Comparison of ENCODE assay signal across 13 mouse cellular contexts in genomic region chr1:153510330-153511009, GRCm38 (mm10). TPM values are rescaled to one million over a fixed set of nuclear protein-coding genes. Genes with fewer than 3 reads are reported as not detected.
DNase-seq lines count a peak whose midpoint lies in the region; ATAC-seq and TF ChIP-seq lines count a peak whose summit lies in the region.
"Had no signal": no experiment of that assay in that cellular context is flagged by ENCODE, and none has a peak within 500 bp of the region (broad histone marks: within the 10 kb centered on the region; RNA-seq: fewer than 3 reads in every experiment).

No protein-coding gene starts in this region.

- no peak for ATAC-seq in liver, postnatal 0 days
- ATAC-seq in liver, embryonic 11.5 days (replicated peaks; ENCODE audit: low FRiP score) = no peak
- peak; percentile 52; the same call in 1 of the 2 replicates for ATAC-seq in megakaryocyte, adult 5-6 weeks (ENCODE audit: poor library complexity, severe bottlenecking)
- ATAC-seq in megakaryocyte-erythroid progenitor cell, adult 5-6 weeks (replicated peaks; ENCODE audit: low FRiP score, low TSS enrichment, poor library complexity, severe bottlenecking) = no peak

- H3K4me2 ChIP-seq in liver, postnatal 0 days (ENCODE audit: low read depth, low read length) = no peak overlapping the region
- no peak overlapping the region for H3K4me2 ChIP-seq in liver, embryonic 11.5 days
- H3K4me2 ChIP-seq in CH12.LX (ENCODE audit: insufficient read depth, low read depth, poor library complexity, severe bottlenecking) = no peak overlapping the region
- H3K4me2 ChIP-seq: neural tube, embryonic 12.5 days had no signal

- dilution Hi-C loops in CH12.LX (cut with MboI; ENCODE audit: extremely low pct_ligation_motif_present, extremely low pct_unique_long_range_greater_than_20kb, low sequenced_read_pairs) = no loop called here

- no peaks in the 10 kb centered on the region for H3K4me1 ChIP-seq in liver, postnatal 0 days (ENCODE audit: insufficient read depth)
- H3K4me1 ChIP-seq in liver, embryonic 11.5 days (replicated peaks; ENCODE audit: control insufficient read depth, insufficient read depth, low read length) = no peaks in the 10 kb centered on the region
- H3K4me1 ChIP-seq in CH12.LX (ENCODE audit: control insufficient read depth in 1 of 2, insufficient read depth in 2 of 2) = peaks cover 11 to 36% of the 10 kb centered on the region in 2 experiments
- H3K4me1 ChIP-seq: forebrain, embryonic 10.5 days; neural tube, embryonic 12.5 days had no signal

- H3K9me3 ChIP-seq in liver, postnatal 0 days (ENCODE audit: low read length) = no peaks in the 10 kb centered on the region
- no peaks in the 10 kb centered on the region for H3K9me3 ChIP-seq in liver, embryonic 11.5 days (ENCODE audit: control insufficient read depth, low read length)
- no peaks in the 10 kb centered on the region for H3K9me3 ChIP-seq in CH12.LX (replicated peaks; ENCODE audit: low read length)
- H3K9me3 ChIP-seq: forebrain, embryonic 10.5 days; neural tube, embryonic 12.5 days had no signal

- DNase-seq in embryo, embryonic 10.5 days (ENCODE audit: low spot score) = peak; percentile 19
- no peak for DNase-seq in embryo, embryonic 9.5 days (ENCODE audit: extremely low spot score)
- no peak for DNase-seq in liver, postnatal 0 days
- no peak for DNase-seq in liver, embryonic 11.5 days (ENCODE audit: low spot score)
- peak; percentile 40 for DNase-seq in CH12.LX (ENCODE audit: extremely low read depth)
- DNase-seq in kidney, postnatal 36 days = no peak
- DNase-seq: cerebellum, adult 2 months; gastrocnemius, postnatal 10 days; right cerebral cortex, adult 18-20 months had no signal

- H3K27ac ChIP-seq in liver, postnatal 0 days (ENCODE audit: low read depth) = no peak overlapping the region
- no peak overlapping the region for H3K27ac ChIP-seq in liver, embryonic 11.5 days (ENCODE audit: low read depth, low read length)
- no peak overlapping the region for H3K27ac ChIP-seq in CH12.LX (ENCODE audit: insufficient read depth, low read depth)
- H3K27ac ChIP-seq: forebrain, embryonic 10.5 days; neural tube, embryonic 12.5 days had no signal

- TF ChIP-seq POLR2A in CH12.LX (IDR thresholded peaks at IDR 0.05; ENCODE audit: low read depth, low read length) = no peak

- in situ Hi-C loops in CH12.LX (cut with MboI; ENCODE audit: low pct_ligation_motif_present, low pct_unique_long_range_greater_than_20kb, low sequenced_read_pairs) = no loop called here

- no peaks in the 10 kb centered on the region for H3K36me3 ChIP-seq in liver, postnatal 0 days (replicated peaks; ENCODE audit: insufficient read depth, low read length)
- H3K36me3 ChIP-seq in liver, embryonic 11.5 days (ENCODE audit: control insufficient read depth, insufficient read depth, low read length) = no peaks in the 10 kb centered on the region
- no peaks in the 10 kb centered on the region for H3K36me3 ChIP-seq in CH12.LX (replicated peaks in 1 of 2; ENCODE audit: control insufficient read depth in 1 of 2, insufficient read depth in 1 of 2, low read length in 1 of 2)
- H3K36me3 ChIP-seq: forebrain, embryonic 10.5 days; neural tube, embryonic 12.5 days had no signal

- TF ChIP-seq CTCF in liver, postnatal 0 days (IDR thresholded peaks at IDR 0.05; ENCODE audit: low read depth) = peak; percentile 54
- TF ChIP-seq CTCF in CH12.LX (conservative IDR thresholded peaks at IDR 0.05 in 1 of 2, IDR thresholded peaks at IDR 0.05 in 1 of 2; ENCODE audit: low read depth in 2 of 2, low read length in 2 of 2) = peak; percentile 27 to 73; a peak in 2 of 4 replicates

- WGBS in liver, postnatal 0 days (ENCODE audit: insufficient replicate concordance) = 61% methylated on average over 2 of the region's 2 CpGs
- 57% methylated on average over 2 of the region's 2 CpGs for WGBS in liver, embryonic 11.5 days

- H3K79me2 ChIP-seq in CH12.LX (replicated peaks; ENCODE audit: control insufficient read depth, extremely low read depth, insufficient read depth, poor library complexity, severe bottlenecking) = no peaks in the 10 kb centered on the region

- TF ChIP-seq RAD21 in CH12.LX (IDR thresholded peaks at IDR 0.05; ENCODE audit: low read depth, low read length) = peak; percentile 31

- no peak overlapping the region for H3K4me3 ChIP-seq in liver, postnatal 0 days (ENCODE audit: low read depth, low read length)
- H3K4me3 ChIP-seq in liver, embryonic 11.5 days (ENCODE audit: low read depth, low read length) = no peak overlapping the region
- no peak overlapping the region for H3K4me3 ChIP-seq in CH12.LX (replicated peaks in 1 of 3; ENCODE audit: low read depth in 2 of 3, low read length in 2 of 3, poor library complexity in 1 of 3)
- H3K4me3 ChIP-seq: forebrain, embryonic 10.5 days; neural tube, embryonic 12.5 days had no signal

- no peak overlapping the region for H3K9ac ChIP-seq in liver, postnatal 0 days (replicated peaks)
- H3K9ac ChIP-seq in liver, embryonic 11.5 days (ENCODE audit: low read depth, low read length) = no peak overlapping the region
- no peak overlapping the region for H3K9ac ChIP-seq in CH12.LX (ENCODE audit: insufficient read depth, low read depth)
- H3K9ac ChIP-seq: neural tube, embryonic 12.5 days had no signal

- H3K27me3 ChIP-seq in liver, postnatal 0 days (ENCODE audit: insufficient read depth, low read length) = no peaks in the 10 kb centered on the region
- no peaks in the 10 kb centered on the region for H3K27me3 ChIP-seq in liver, embryonic 11.5 days (replicated peaks; ENCODE audit: control insufficient read depth, insufficient read depth, low read length)
- no peaks in the 10 kb centered on the region for H3K27me3 ChIP-seq in CH12.LX (replicated peaks)
- H3K27me3 ChIP-seq: neural tube, embryonic 12.5 days had no signal

- no peak for TF ChIP-seq EP300 in liver, postnatal 0 days (IDR thresholded peaks at IDR 0.05; ENCODE audit: low read depth)
- TF ChIP-seq EP300 in CH12.LX (IDR thresholded peaks at IDR 0.05; ENCODE audit: low read length) = no peak

TF ChIP-seq in CH12.LX, 34 proteins besides CTCF, POLR2A, EP300 and RAD21:
- TF ChIP-seq MAX (IDR thresholded peaks at IDR 0.05; ENCODE audit: low read length) (0 out of 2 replicates have a peak, but pooled peaks have one; percentile 8), SIN3A (IDR thresholded peaks at IDR 0.05; ENCODE audit: low read length) (no peak), ZNF384 (IDR thresholded peaks at IDR 0.05; ENCODE audit: low read depth, low read length) (peak; percentile 58; the same call in 1 of the 2 replicates), SMC3 (IDR thresholded peaks at IDR 0.05; ENCODE audit: low read depth, low read length) (peak; percentile 35), MEF2A (IDR thresholded peaks at IDR 0.05; ENCODE audit: borderline replicate concordance, low read depth, low read length) (no peak), MYC (IDR thresholded peaks at IDR 0.05; ENCODE audit: low read depth, low read length) (peak; percentile 85)

RNA-seq across cellular contexts. Expression of gene Dhx9, which starts 23.0 kb away (rescaled TPM):
- 7.7 and 9.9 TPM in 2 replicates for polyA plus RNA-seq in liver, postnatal 0 days (2015; fragmentation: Nextera tagmentation; extraction: Ambion mirVana)
- 12.9 and 16.0 TPM in 2 replicates for polyA plus RNA-seq in liver, embryonic 11.5 days (2014; fragmentation: Nextera tagmentation; extraction: Ambion mirVana)
- total RNA-seq in CH12.LX (2012; rRNA removed) (55.4 and 82.4 TPM in 2 replicates), CH12.LX (2014; rRNA removed) (81.8 and 98.8 TPM in 2 replicates)
- 233 and 244 TPM in 2 replicates for polyA plus RNA-seq in CH12.LX (2012; ENCODE audit: insufficient read length, low read depth)
- total RNA-seq in megakaryocyte, adult 5-6 weeks (2015) = 90.5 and 96.5 TPM in 2 replicates
- 78.1 and 115 TPM in 2 replicates for total RNA-seq in megakaryocyte, adult 5-6 weeks (2017)
- total RNA-seq in megakaryocyte-erythroid progenitor cell, adult 5-6 weeks (2014; fragmentation: Nextera tagmentation) = 209 and 268 TPM in 2 replicates
- 136 and 213 TPM in 2 replicates for total RNA-seq in megakaryocyte-erythroid progenitor cell, adult 5-6 weeks (2017)

RNA-seq across cellular contexts. Expression of gene Npl, which starts 39.4 kb away (rescaled TPM):
- 6.8 TPM in 2 replicates for polyA plus RNA-seq in liver, postnatal 0 days (2015; fragmentation: Nextera tagmentation; extraction: Ambion mirVana)
- 8.0 and 11.0 TPM in 2 replicates for polyA plus RNA-seq in liver, embryonic 11.5 days (2014; fragmentation: Nextera tagmentation; extraction: Ambion mirVana)
- total RNA-seq in CH12.LX (2012; rRNA removed) = 0.08 TPM in 2 replicates
- total RNA-seq in CH12.LX (2014; rRNA removed) = not detected in 2 replicates
- not detected in 2 replicates for polyA plus RNA-seq in CH12.LX (2012; ENCODE audit: insufficient read length, low read depth)
- total RNA-seq in megakaryocyte, adult 5-6 weeks (2015) = 8.5 and 9.4 TPM in 2 replicates
- 2.2 and 3.4 TPM in 2 replicates for total RNA-seq in megakaryocyte, adult 5-6 weeks (2017)
- 2.1 and 4.5 TPM in 2 replicates for total RNA-seq in megakaryocyte-erythroid progenitor cell, adult 5-6 weeks (2014; fragmentation: Nextera tagmentation)
- 3.4 and 7.2 TPM in 2 replicates for total RNA-seq in megakaryocyte-erythroid progenitor cell, adult 5-6 weeks (2017)

Comparison
In these comparisons a context has a peak if more than half of its experiments do, and no peak if none do; other contexts are left out.
1. DNase-seq: peak in embryo, embryonic 10.5 days (single experiment) and CH12.LX (single experiment); none in embryo, embryonic 9.5 days (single experiment), liver, postnatal 0 days (single experiment), liver, embryonic 11.5 days (single experiment) and kidney, postnatal 36 days (0 of 2).